Mouse (Mus musculus): ENCODE measurements around the gene Eapp. TPM values are rescaled to one million over a fixed set of nuclear protein-coding genes. Genes with fewer than 3 reads are reported as not detected.
"Not testable (repeated sequence)": the region's sequence is repeated elsewhere in the genome, so short reads cannot be mapped to it uniquely, and the experiment has no call there.

Eapp gene
- polyA plus RNA-seq, 1 experiment: 7.1 TPM

- 0% methylated on average over 4 of the region's 8 CpGs for WGBS
- not testable (repeated sequence) for DNase-seq (ENCODE audit: low read depth in 1 of 2, low spot score in 2 of 2); H3K27me3 ChIP-seq (ENCODE audit: control insufficient read depth, insufficient read depth, low read length); H3K4me3 ChIP-seq (ENCODE audit: extremely low read depth, insufficient read depth, insufficient read length); H3K4me1 ChIP-seq (ENCODE audit: control insufficient read depth, insufficient read depth, insufficient read length); H3K36me3 ChIP-seq (ENCODE audit: control insufficient read depth, insufficient read depth, low read length)
- peak overlapping the region; percentile 29; the same call in 1 of the 2 replicates for H3K27ac ChIP-seq (ENCODE audit: insufficient read depth, low read length)
Measured at GRCm38 (mm10) chr12:54710494-54710879, 14.8 kb upstream of the Eapp start.

DNA sequence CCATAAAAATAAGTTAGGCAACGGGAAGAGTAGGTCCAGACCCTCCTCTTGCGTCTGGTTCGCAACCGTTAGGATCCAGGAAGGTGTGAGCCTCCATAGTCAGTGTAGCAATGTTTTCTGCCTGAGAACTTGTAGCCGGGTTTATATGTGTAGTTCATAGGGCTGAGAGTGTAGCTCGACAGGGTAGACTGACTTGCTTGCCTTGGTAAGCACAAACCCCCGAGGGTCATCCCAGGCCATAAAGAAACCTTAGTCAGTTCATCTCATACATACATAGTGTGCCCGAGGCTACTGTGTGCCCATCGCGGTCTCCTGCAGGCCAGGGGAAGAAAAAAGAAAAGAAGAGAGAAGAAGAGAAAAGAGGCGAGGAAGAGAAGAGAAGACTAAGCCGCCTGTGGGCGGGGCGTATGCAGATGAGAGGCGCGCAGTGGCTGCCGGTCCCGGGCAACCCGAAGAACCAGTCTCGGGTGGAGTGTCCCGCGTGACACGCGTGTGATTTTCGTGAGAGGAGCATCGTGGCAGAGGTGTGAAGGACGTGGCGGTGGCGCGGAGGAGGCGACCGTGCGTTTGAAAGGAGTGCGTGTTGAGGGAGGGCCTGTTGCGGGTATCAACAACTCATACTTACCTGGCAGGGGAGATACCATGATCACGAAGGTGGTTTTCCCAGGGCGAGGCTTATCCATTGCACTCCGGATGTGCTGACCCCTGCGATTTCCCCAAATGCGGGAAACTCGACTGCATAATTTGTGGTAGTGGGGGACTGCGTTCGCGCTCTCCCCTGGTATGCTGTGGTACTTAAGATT, 14.2 kb upstream of the Eapp start:
- Histone ChIP-seq H3K27ac (ENCODE audit: insufficient read depth, low read length) (peak overlapping the region; percentile 35; the same call in 1 of the 2 replicates), H3K4me3 (ENCODE audit: extremely low read depth, insufficient read depth, insufficient read length) (peak overlapping the region; percentile 40; the same call in 1 of the 2 replicates)
- not testable (repeated sequence) for H3K36me3 ChIP-seq (ENCODE audit: control insufficient read depth, insufficient read depth, low read length); H3K4me1 ChIP-seq (ENCODE audit: control insufficient read depth, insufficient read depth, insufficient read length); H3K27me3 ChIP-seq (ENCODE audit: control insufficient read depth, insufficient read depth, low read length); DNase-seq (ENCODE audit: low read depth in 1 of 2, low spot score in 2 of 2)
- 0% methylated on average over 13 of the region's 44 CpGs for WGBS

GRCm38 (mm10) chr12:54699394-54699793, 3.7 kb upstream of the Eapp start:
- Histone ChIP-seq H3K27ac (ENCODE audit: insufficient read depth, low read length) (no peak overlapping the region), H3K4me3 (ENCODE audit: extremely low read depth, insufficient read depth, insufficient read length) (no peak overlapping the region), H3K36me3 (ENCODE audit: control insufficient read depth, insufficient read depth, low read length) (no peaks in the 10 kb centered on the region), H3K4me1 (ENCODE audit: control insufficient read depth, insufficient read depth, insufficient read length) (no peaks in the 10 kb centered on the region), H3K27me3 (ENCODE audit: control insufficient read depth, insufficient read depth, low read length) (no peaks in the 10 kb centered on the region)
- no peak for DNase-seq (ENCODE audit: low read depth in 1 of 2, low spot score in 2 of 2)
- no peak for TF ChIP-seq CTCF (IDR thresholded peaks at IDR 0.05; ENCODE audit: extremely low read depth, insufficient read depth, insufficient read length, insufficient replicate concordance)
- no peak for TF ChIP-seq POLR2A (IDR thresholded peaks at IDR 0.05; ENCODE audit: low read depth, low read length)
- WGBS: 76% methylated on average over 7 of the region's 7 CpGs

DNA sequence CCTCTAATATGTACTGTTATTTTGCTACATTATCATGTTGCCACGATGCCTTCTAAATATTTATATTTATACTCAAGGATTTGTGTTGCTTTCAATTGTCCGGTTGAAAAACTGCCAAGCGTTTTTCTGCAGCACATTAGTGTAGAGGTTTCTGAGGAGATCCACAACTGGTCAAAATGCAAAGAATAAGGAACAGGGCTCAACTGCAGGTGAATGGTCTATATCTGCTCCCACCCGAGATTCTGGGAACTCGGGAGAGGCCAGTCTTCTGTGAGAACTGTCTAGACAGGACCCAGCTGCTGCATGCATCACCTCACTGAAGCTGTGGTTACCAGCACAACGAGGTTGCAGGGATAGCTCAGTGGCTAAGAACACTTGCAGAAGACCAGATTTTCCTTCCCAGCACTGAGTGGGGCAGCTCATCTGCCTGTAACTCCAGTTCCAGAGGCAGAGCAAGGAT, 2.1 kb upstream of the Eapp start:
- Histone ChIP-seq H3K27me3 (ENCODE audit: control insufficient read depth, insufficient read depth, low read length) (no peaks in the 10 kb centered on the region), H3K36me3 (ENCODE audit: control insufficient read depth, insufficient read depth, low read length) (peaks cover under 1% of the 10 kb centered on the region; the same call in 1 of the 2 replicates), H3K4me1 (ENCODE audit: control insufficient read depth, insufficient read depth, insufficient read length) (no peaks in the 10 kb centered on the region), H3K4me3 (ENCODE audit: extremely low read depth, insufficient read depth, insufficient read length) (no peak overlapping the region), H3K27ac (ENCODE audit: insufficient read depth, low read length) (no peak overlapping the region)
- no peak for DNase-seq (ENCODE audit: low read depth in 1 of 2, low spot score in 2 of 2)
- TF ChIP-seq POLR2A (IDR thresholded peaks at IDR 0.05; ENCODE audit: low read depth, low read length): no peak
- no peak for TF ChIP-seq CTCF (IDR thresholded peaks at IDR 0.05; ENCODE audit: extremely low read depth, insufficient read depth, insufficient read length, insufficient replicate concordance)
- WGBS: 47% methylated on average over 6 of the region's 6 CpGs

DNA sequence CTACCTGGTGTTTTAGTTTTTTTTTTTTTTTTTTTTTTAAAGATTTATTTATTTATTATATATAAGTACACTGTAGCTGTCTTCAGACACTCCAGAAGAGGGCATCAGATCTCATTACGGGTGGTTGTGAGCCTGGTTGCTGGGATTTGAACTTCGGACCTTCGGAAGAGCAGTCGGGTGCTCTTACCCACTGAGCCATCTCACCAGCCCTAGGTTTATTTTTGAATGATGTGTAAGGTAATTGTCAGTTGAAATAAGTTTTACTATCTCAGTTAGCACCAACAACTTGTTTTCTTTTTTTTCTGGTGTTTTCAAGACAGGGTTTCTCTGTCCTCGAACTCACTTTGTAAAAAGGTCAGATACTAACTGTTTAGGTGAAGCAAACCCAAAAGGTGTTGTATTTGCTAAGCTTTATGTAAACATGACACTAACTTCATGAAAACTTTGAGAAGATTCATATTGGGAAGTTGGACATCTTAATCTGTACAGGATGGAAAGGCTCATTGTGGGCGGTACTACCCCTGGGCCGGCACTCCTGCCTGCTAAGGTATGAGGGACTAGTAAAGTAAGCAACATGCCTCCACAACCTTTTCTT, 1.4 kb upstream of the Eapp start:
- no peak for DNase-seq (ENCODE audit: low read depth in 1 of 2, low spot score in 2 of 2)
- TF ChIP-seq CTCF (IDR thresholded peaks at IDR 0.05; ENCODE audit: extremely low read depth, insufficient read depth, insufficient read length, insufficient replicate concordance) (no peak), POLR2A (IDR thresholded peaks at IDR 0.05; ENCODE audit: low read depth, low read length) (no peak)
- Histone ChIP-seq H3K27ac (ENCODE audit: insufficient read depth, low read length) (no peak overlapping the region), H3K4me1 (ENCODE audit: control insufficient read depth, insufficient read depth, insufficient read length) (no peaks in the 10 kb centered on the region), H3K4me3 (ENCODE audit: extremely low read depth, insufficient read depth, insufficient read length) (no peak overlapping the region), H3K36me3 (ENCODE audit: control insufficient read depth, insufficient read depth, low read length) (peaks cover 5% of the 10 kb centered on the region; the same call in 1 of the 2 replicates), H3K27me3 (ENCODE audit: control insufficient read depth, insufficient read depth, low read length) (no peaks in the 10 kb centered on the region)
- 10% methylated on average over 7 of the region's 7 CpGs for WGBS

- peak; percentile 92 to 94 for DNase-seq (ENCODE audit: low read depth in 1 of 2, low spot score in 2 of 2)
- Histone ChIP-seq H3K27me3 (ENCODE audit: control insufficient read depth, insufficient read depth, low read length) (no peaks in the 10 kb centered on the region), H3K4me3 (ENCODE audit: extremely low read depth, insufficient read depth, insufficient read length) (peak overlapping the region; percentile 93), H3K36me3 (ENCODE audit: control insufficient read depth, insufficient read depth, low read length) (peaks cover 8% of the 10 kb centered on the region; the same call in 1 of the 2 replicates), H3K27ac (ENCODE audit: insufficient read depth, low read length) (peak overlapping the region; percentile 96), H3K4me1 (ENCODE audit: control insufficient read depth, insufficient read depth, insufficient read length) (no peaks in the 10 kb centered on the region)
- TF ChIP-seq POLR2A (IDR thresholded peaks at IDR 0.05; ENCODE audit: low read depth, low read length) (peak; percentile 100), CTCF (IDR thresholded peaks at IDR 0.05; ENCODE audit: extremely low read depth, insufficient read depth, insufficient read length, insufficient replicate concordance) (no peak)
- whole genome bisulfite sequencing: under 1% methylated on average over 32 of the region's 32 CpGs
Measured at GRCm38 (mm10) chr12:54696242-54697002, 725 bp upstream of the Eapp start.

Data from spleen, adult 2 months (tissue).